Mouse (Mus musculus) adrenal gland, postnatal 36 days (tissue): ENCODE results near the gene Shh. TPM values are rescaled to one million over a fixed set of nuclear protein-coding genes. Genes with fewer than 3 reads are reported as not detected.

Experiments
- DNase-seq, 2 experiments: peaks; one replicate each; pipeline ENCODE4 v3.0.0; 2021; ENCODE audit warnings: mixed read lengths in 1 of 2
- total RNA-seq, 2 experiments: library from RNA; stranded (reverse); gene quantifications; 2 replicates each; pipeline ENCODE4 v1.2.3; 2021

The Shh gene
- total RNA-seq, 2 experiments from 2014 or later = 10.6 to 25.1 TPM

- DNase-seq = peak in 1 of 2 experiments; percentile 13
Measured at GRCm38 (mm10) chr5:28459456-28460225, 7.4 kb downstream of the Shh start.

- DNase-seq = peak in 1 of 2 experiments; percentile 13
Measured at GRCm38 (mm10) chr5:28458821-28459240, 8.2 kb downstream of the Shh start.

GRCm38 (mm10) chr5:28457921-28458641 lies 9.0 kb downstream of the Shh start:
- no peak for DNase-seq

GRCm38 (mm10) chr5:28456366-28456765 lies 10.7 kb downstream of the Shh start:
- no peak for DNase-seq

GRCm38 (mm10) chr5:28455721-28456120 lies 11.3 kb downstream of the Shh start:
- peak; percentile 53 for DNase-seq

GRCm38 (mm10) chr5:28454546-28454945 lies 12.5 kb downstream of the Shh start:
- DNase-seq = no peak

GRCm38 (mm10) chr5:28453523-28453922 lies 13.5 kb downstream of the Shh start:
- DNase-seq = no peak

GRCm38 (mm10) chr5:28453086-28453485 lies 14.0 kb downstream of the Shh start:
- DNase-seq = no peak

GRCm38 (mm10) chr5:28451053-28451638 lies 15.9 kb downstream of the Shh start:
- peak; percentile 87 for DNase-seq

GRCm38 (mm10) chr5:28450126-28450890 lies 16.7 kb downstream of the Shh start:
- no peak for DNase-seq

- no peak for DNase-seq
Measured at GRCm38 (mm10) chr5:28425926-28426325, 41.1 kb downstream of the Shh start.

GRCm38 (mm10) chr5:28423781-28424180 lies 43.3 kb downstream of the Shh start:
- no peak for DNase-seq

GRCm38 (mm10) chr5:28419640-28420265 lies 47.3 kb downstream of the Shh start:
- peak; percentile 52 to 76 for DNase-seq

GRCm38 (mm10) chr5:28418734-28419133 lies 48.3 kb downstream of the Shh start:
- DNase-seq = no peak

GRCm38 (mm10) chr5:28416029-28416428 lies 51.0 kb downstream of the Shh start:
- no peak for DNase-seq

- DNase-seq = no peak
Measured at GRCm38 (mm10) chr5:28414076-28414475, 53.0 kb downstream of the Shh start.

GRCm38 (mm10) chr5:28413533-28413932 lies 53.5 kb downstream of the Shh start:
- DNase-seq = peak in 1 of 2 experiments; percentile 39

GRCm38 (mm10) chr5:28412006-28412685 lies 54.9 kb downstream of the Shh start:
- peak; percentile 78 to 80 for DNase-seq
